Mouse (Mus musculus): Measurements from ENCODE around the gene AI597479.

AI597479 gene

DNA sequence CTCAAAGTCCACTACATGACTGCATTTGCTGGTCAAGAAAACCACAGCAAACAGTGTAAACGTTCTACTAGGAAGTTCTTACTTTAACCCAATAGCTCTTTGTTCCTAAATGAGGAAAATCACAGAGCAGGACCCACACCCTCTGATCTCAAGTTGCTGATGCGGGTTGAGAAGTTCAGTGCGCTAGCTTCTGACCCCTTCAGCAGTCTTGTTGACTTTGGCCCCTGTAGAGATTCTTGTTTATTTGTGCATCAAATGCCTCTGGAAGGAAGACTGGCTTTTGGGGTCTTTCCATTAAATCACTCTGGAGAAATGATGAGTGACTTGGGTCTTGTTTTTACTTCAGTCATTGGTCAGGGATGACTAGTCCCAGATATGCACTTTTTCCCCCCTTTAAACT, 51.7 kb downstream of the AI597479 start:
- in situ Hi-C loops (cut with MboI; ENCODE audit: unreplicated experiment in 2 of 2): loop anchor here in 1 of 2 experiments (5.0 kb wide), 1 partner anchor 47 kb away; the partner anchor contains the start of gene Fhl2

DNA sequence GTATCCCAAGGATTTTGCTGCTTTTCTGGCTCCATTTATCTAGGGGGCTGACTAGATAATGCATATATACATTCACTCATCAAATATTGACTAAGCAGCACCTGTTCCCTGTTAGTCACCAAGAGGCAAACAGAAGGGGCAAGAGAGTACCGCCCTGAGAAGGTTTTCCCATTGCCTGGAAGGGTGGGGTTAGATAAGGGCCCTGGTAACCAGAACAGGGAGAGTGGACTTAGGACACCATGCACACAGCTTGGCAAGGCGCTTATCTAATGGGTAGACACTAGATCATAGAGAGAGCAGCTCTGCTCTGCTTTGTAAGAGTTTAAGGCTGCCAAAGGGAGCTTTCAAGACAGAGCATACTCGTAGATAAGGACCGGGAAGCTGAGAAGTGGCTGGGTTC, 54.1 kb downstream of the AI597479 start:
- in situ Hi-C loops (cut with MboI; ENCODE audit: unreplicated experiment in 2 of 2): loop anchor here in 1 of 2 experiments (5.0 kb wide), 1 partner anchor 45 kb away; the partner anchor contains the start of gene Fhl2

GRCm38 (mm10) chr1:43153538-43153937, 55.0 kb downstream of the AI597479 start:
- in situ Hi-C loops (cut with MboI; ENCODE audit: unreplicated experiment in 2 of 2): loop anchor here in 1 of 2 experiments (5.0 kb wide), 1 partner anchor 44 kb away; the partner anchor contains the start of gene Fhl2

DNA sequence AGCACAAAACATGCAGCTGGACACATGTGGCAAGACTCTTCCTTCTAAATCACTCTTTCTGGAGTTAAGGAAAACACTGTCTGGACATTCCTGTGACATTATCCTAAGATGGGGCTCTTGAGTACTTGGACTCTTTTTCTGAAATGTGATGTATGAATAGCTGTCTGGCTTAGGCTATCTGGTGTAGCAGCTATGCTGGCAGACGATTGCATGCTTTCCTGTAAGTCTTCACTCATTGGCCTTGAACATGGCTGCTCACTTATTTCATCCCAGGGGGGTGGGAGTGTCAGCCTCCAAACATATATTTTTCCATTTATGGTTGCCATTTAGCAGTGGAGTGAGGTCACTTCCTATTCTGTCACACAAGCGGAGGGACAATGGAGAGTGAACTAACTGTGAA, 56.0 kb downstream of the AI597479 start:
- in situ Hi-C loops (cut with MboI; ENCODE audit: unreplicated experiment in 2 of 2): loop anchor here in 1 of 2 experiments (5.0 kb wide), 1 partner anchor 43 kb away; the partner anchor contains the start of gene Fhl2

- in situ Hi-C loops (cut with MboI; ENCODE audit: unreplicated experiment in 2 of 2): no loop called here
Measured at GRCm38 (mm10) chr1:43157907-43158306, 59.4 kb downstream of the AI597479 start.

DNA sequence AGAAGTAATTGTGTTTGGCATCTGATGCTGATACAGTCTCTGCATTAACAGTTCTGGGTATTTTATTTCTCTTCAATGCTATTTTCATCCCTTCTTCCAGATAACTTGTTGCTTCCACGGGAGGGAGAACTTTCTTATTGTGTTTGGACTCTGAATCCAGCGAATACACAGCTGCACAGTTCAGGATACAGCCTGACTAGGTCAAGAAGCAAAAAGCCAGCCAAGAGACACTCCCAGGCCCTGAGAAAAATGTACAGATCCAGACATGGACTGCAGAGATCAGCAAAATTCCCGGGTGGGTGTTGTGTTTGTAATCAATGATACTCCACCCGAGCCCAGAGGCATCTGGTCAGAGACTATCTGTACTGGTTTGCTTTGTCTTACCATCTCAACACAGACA, 60.9 kb downstream of the AI597479 start:
- in situ Hi-C loops (cut with MboI; ENCODE audit: unreplicated experiment in 2 of 2): no loop called here

DNA sequence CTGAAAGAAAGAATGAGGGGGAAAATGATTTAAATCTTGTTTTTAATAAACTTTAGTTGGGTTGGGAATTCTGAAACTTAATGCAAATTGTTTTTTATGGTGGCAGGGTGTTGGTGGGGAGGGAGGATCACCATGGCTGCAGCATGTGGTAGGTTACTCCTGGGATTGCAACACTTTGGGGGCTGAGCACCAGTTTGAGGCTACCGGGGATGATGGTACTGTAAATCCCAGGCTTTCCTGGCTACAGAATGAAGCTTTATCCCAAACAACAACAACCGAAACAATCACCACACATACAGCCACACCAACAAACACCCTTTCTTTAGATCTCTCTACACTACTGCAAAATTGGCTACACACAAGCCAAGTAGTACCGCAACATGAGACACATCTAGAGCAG, 63.9 kb downstream of the AI597479 start:
- in situ Hi-C loops (cut with MboI; ENCODE audit: unreplicated experiment in 2 of 2): no loop called here

GRCm38 (mm10) chr1:43163084-43163466, 64.6 kb downstream of the AI597479 start:
- in situ Hi-C loops (cut with MboI; ENCODE audit: unreplicated experiment in 2 of 2): no loop called here

DNA sequence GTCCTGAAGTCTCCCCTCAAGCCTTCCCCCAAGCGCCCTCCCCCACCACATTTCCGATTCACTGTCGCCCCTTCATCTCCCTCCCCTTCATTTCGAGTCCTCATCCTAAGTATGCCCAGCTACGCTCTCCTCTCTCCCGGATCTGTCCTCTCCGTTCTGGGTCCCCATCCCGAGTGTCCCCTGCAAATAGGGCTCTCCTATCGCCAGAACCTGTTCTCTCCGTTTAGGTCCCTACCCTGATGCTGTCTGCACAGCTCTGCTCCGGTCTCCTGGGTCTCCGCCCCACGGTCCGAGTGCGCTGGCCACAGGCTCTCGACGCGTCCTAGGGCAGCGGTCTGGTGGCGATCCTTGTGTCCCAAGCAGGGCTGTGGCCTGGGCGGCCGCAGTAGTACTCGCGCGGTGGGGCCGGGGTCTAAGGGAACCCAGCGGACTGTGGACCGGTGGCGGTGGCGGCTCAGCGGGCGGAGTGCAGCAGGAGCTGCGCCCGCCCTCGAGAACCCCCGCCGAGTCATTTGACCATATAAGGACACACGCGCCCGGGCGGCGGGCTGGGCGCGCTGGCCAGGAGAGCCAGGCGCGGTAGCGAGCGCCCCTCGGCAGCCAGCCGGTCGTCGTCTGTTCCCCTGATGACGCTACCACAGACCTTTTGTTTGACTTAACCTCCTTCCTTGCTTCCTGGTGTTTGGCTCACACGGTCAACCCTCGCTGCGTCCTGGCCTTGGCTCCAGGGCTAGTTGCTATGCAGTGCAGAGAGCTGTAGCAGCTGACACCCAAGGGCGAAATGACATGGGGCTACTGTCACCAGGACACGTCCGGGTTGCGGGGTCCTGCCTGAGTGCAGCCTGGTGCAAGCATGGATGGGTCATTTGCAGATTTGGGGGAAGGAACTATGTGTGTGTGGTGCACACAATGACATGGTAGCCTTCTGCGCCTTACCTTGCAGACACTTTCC, 65.2 kb downstream of the AI597479 start:
- in situ Hi-C loops (cut with MboI; ENCODE audit: unreplicated experiment in 2 of 2): no loop called here

DNA sequence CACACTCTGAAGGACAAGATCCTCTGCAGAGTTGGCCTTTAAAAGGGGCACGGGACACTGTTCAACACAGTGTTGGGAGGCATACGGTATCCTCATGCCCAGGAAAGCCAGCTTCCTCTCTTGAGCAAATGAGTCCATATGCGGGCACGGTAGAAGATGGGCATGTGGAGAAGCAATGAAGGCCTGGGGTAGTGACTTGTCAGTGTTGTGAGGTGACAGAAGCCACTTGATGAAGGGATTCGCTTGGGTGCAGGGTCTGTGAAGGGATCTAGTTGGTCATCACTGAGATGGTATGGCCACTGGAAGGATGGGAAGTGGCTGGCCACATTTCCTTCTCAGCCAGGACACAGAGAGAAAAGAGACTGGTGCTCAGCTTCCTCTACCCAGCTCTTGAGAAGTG, 66.1 kb downstream of the AI597479 start:
- in situ Hi-C loops (cut with MboI; ENCODE audit: unreplicated experiment in 2 of 2): no loop called here

All from v-Abl transformed pro-B cells (cell line).